Mouse (Mus musculus): ENCODE results near the gene Fcrla.

DNA sequence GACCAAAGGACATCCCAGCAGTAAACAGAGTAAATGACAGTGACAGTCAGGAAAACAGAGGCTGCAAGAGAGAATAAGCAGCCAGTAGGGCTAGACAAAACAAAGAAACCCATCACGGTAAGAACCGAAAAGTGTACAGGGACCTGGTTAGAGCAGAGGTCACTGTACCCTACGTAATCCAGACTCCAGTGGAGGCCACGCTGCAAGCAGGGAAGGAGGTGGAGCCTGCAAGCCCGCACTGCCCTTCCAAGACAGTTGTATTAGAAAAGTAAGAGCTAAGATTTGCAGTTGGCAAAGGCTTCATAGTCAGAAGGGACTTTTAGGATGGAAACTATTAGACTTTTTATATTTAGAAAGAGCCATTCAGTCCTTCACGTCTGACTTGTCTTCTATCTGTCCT, 442 bp downstream of the Fcrla start:
- TF ChIP-seq SIN3A (IDR thresholded peaks at IDR 0.05; ENCODE audit: low read length) (no peak), CTCF (conservative IDR thresholded peaks at IDR 0.05 in 1 of 2, IDR thresholded peaks at IDR 0.05 in 1 of 2; ENCODE audit: low read depth in 2 of 2, low read length in 2 of 2) (no peak), ETS1 (conservative IDR thresholded peaks at IDR 0.05; ENCODE audit: low read depth, low read length) (no peak), NRF1 (IDR thresholded peaks at IDR 0.05; ENCODE audit: low read depth, low read length) (no peak), TBP (conservative IDR thresholded peaks at IDR 0.05; ENCODE audit: low read depth, low read length) (no peak; the same call in 1 of the 2 replicates), POLR2A (IDR thresholded peaks at IDR 0.05; ENCODE audit: low read depth, low read length) (peak; percentile 11; the same call in 1 of the 2 replicates), EP300 (IDR thresholded peaks at IDR 0.05; ENCODE audit: low read length) (no peak)
